In genomic region chr10:67284761-67285175, GRCm38 (mm10) we compare ENCODE assay signal across 8 mouse cellular contexts. TPM values are rescaled to one million over a fixed set of nuclear protein-coding genes. Genes with fewer than 3 reads are reported as not detected.
DNase-seq lines count a peak whose midpoint lies in the region; ATAC-seq and TF ChIP-seq lines count a peak whose summit lies in the region.

No protein-coding gene starts in this region.

- ATAC-seq in cerebellum, adult (ENCODE audit: insufficient number of reproducible peaks, low FRiP score, low TSS enrichment), result peak; percentile 57; the same call in 1 of the 2 replicates
- ATAC-seq in forebrain, embryonic 11.5 days (replicated peaks; ENCODE audit: low FRiP score), result peak; percentile 71
- ATAC-seq in intestine, postnatal 0 days, result peak; percentile 74

- no peaks in the 10 kb centered on the region for H3K36me3 ChIP-seq in spleen, adult 2 months (ENCODE audit: control insufficient read depth, insufficient read depth, low read length)
- H3K36me3 ChIP-seq in forebrain, embryonic 11.5 days (ENCODE audit: control insufficient read depth, insufficient read depth, low read length), result no peaks in the 10 kb centered on the region
- H3K36me3 ChIP-seq in intestine, postnatal 0 days (ENCODE audit: control insufficient read depth, insufficient read depth), result no peaks in the 10 kb centered on the region
- H3K36me3 ChIP-seq in midbrain, embryonic 10.5 days, result no peaks in the 10 kb centered on the region

- WGBS in spleen, adult 2 months, result under 1% methylated on average over 41 of the region's 41 CpGs
- WGBS in forebrain, embryonic 11.5 days, result under 1% methylated on average over 33 of the region's 41 CpGs
- WGBS in intestine, postnatal 0 days, result 0% methylated on average over 40 of the region's 41 CpGs
- under 1% methylated on average over 38 of the region's 41 CpGs for WGBS in midbrain, embryonic 10.5 days

- H3K4me3 ChIP-seq in spleen, adult 2 months (ENCODE audit: extremely low read depth, insufficient read depth, insufficient read length), result peak overlapping the region; percentile 95
- H3K4me3 ChIP-seq in forebrain, embryonic 11.5 days (ENCODE audit: low read depth, low read length), result peak overlapping the region; percentile 85
- peak overlapping the region; percentile 83 for H3K4me3 ChIP-seq in intestine, postnatal 0 days (ENCODE audit: low read depth, low read length)
- H3K4me3 ChIP-seq in midbrain, embryonic 10.5 days, result peak overlapping the region; percentile 95

- H3K9me3 ChIP-seq in forebrain, embryonic 11.5 days (ENCODE audit: control insufficient read depth, low read length), result no peaks in the 10 kb centered on the region
- no peaks in the 10 kb centered on the region for H3K9me3 ChIP-seq in intestine, postnatal 0 days (ENCODE audit: control insufficient read depth)
- H3K9me3 ChIP-seq in midbrain, embryonic 10.5 days (replicated peaks), result no peaks in the 10 kb centered on the region

- peak; percentile 21; the same call in 1 of the 2 replicates for TF ChIP-seq POLR2A in spleen, adult 2 months (IDR thresholded peaks at IDR 0.05; ENCODE audit: low read depth, low read length)

- no peaks in the 10 kb centered on the region for H3K27me3 ChIP-seq in spleen, adult 2 months (ENCODE audit: control insufficient read depth, insufficient read depth, low read length)
- H3K27me3 ChIP-seq in forebrain, embryonic 11.5 days (ENCODE audit: control insufficient read depth, insufficient read depth, low read length), result no peaks in the 10 kb centered on the region
- H3K27me3 ChIP-seq in intestine, postnatal 0 days (replicated peaks; ENCODE audit: control insufficient read depth, insufficient read depth, low read length), result no peaks in the 10 kb centered on the region
- no peaks in the 10 kb centered on the region for H3K27me3 ChIP-seq in midbrain, embryonic 10.5 days (ENCODE audit: low read depth, poor library complexity, severe bottlenecking)

- no peak for TF ChIP-seq CTCF in spleen, adult 2 months (IDR thresholded peaks at IDR 0.05; ENCODE audit: extremely low read depth, insufficient read depth, insufficient read length, insufficient replicate concordance)
- TF ChIP-seq CTCF in intestine, postnatal 0 days (IDR thresholded peaks at IDR 0.05; ENCODE audit: low read depth), result peak; percentile 49

- DNase-seq in cerebellum, postnatal 14 days, result no peak
- peak in 1 of 2 experiments; percentile 37 for DNase-seq in spleen, adult 2 months (ENCODE audit: low read depth in 1 of 2, low spot score in 2 of 2)
- DNase-seq in spleen, adult 18-20 months, result no peak
- peak; percentile 76 for DNase-seq in forebrain, embryonic 11.5 days (ENCODE audit: low spot score)
- DNase-seq in midbrain, embryonic 10.5 days (ENCODE audit: low spot score), result no peak
- DNase-seq in thymus, postnatal 14 days, result peak; percentile 65

- peak overlapping the region; percentile 87 for H3K9ac ChIP-seq in forebrain, embryonic 11.5 days (ENCODE audit: low read length)
- peak overlapping the region; percentile 90 for H3K9ac ChIP-seq in intestine, postnatal 0 days (ENCODE audit: low read depth, low read length)

- peaks cover 7% of the 10 kb centered on the region; the same call in 1 of the 2 replicates for H3K4me1 ChIP-seq in spleen, adult 2 months (ENCODE audit: control insufficient read depth, insufficient read depth, insufficient read length)
- peaks cover 6% of the 10 kb centered on the region; the same call in 1 of the 2 replicates for H3K4me1 ChIP-seq in forebrain, embryonic 11.5 days (replicated peaks; ENCODE audit: control insufficient read depth, insufficient read depth, low read length)
- H3K4me1 ChIP-seq in intestine, postnatal 0 days (replicated peaks; ENCODE audit: control insufficient read depth, insufficient read depth, low read length), result peaks cover 3% of the 10 kb centered on the region; the same call in 1 of the 2 replicates
- peaks cover 28% of the 10 kb centered on the region for H3K4me1 ChIP-seq in midbrain, embryonic 10.5 days

- peak overlapping the region; percentile 88 for H3K4me2 ChIP-seq in forebrain, embryonic 11.5 days (ENCODE audit: low read depth, low read length, severe bottlenecking)
- peak overlapping the region; percentile 86 for H3K4me2 ChIP-seq in intestine, postnatal 0 days (replicated peaks; ENCODE audit: low read depth)

- peak overlapping the region; percentile 74 for H3K27ac ChIP-seq in spleen, adult 2 months (ENCODE audit: insufficient read depth, low read length)
- H3K27ac ChIP-seq in forebrain, embryonic 11.5 days (ENCODE audit: low read depth, low read length), result no peak overlapping the region
- peak overlapping the region; percentile 87 for H3K27ac ChIP-seq in intestine, postnatal 0 days (ENCODE audit: low read depth, low read length)
- H3K27ac ChIP-seq in midbrain, embryonic 10.5 days (replicated peaks), result peak overlapping the region; percentile 86

RNA-seq across cellular contexts. Expression of gene Nrbf2, which starts 0.3 kb away (rescaled TPM):
- 8.5 TPM in 2 replicates for polyA plus RNA-seq in spleen, adult 2 months (2012; rRNA removed)
- 42.0 and 44.3 TPM in 2 replicates for polyA plus RNA-seq in forebrain, embryonic 11.5 days (2014; fragmentation: Nextera tagmentation; extraction: Ambion mirVana)
- 31.7 and 33.0 TPM in 2 replicates for polyA plus RNA-seq in intestine, postnatal 0 days (2015; fragmentation: Nextera tagmentation; extraction: Ambion mirVana)
- polyA plus RNA-seq in midbrain, embryonic 10.5 days (2016; fragmentation: Nextera tagmentation; extraction: Ambion mirVana), result 38.7 and 40.5 TPM in 2 replicates

Comparison
In these comparisons a context has a peak if more than half of its experiments do, and no peak if none do; other contexts are left out.
1. DNase-seq: peak in forebrain, embryonic 11.5 days (single experiment) and thymus, postnatal 14 days (single experiment); none in cerebellum, postnatal 14 days (0 of 2), spleen, adult 18-20 months (0 of 2) and midbrain, embryonic 10.5 days (single experiment).
2. Peak in every context shown above with its lines, with median percentiles within 50 percentile points of each other: ATAC-seq and H3K4me3 ChIP-seq.